Mouse (Mus musculus) lung, embryonic 14.5 days (tissue): ENCODE data around the gene Rbm28. TPM values are rescaled to one million over a fixed set of nuclear protein-coding genes. Genes with fewer than 3 reads are reported as not detected.

Experiments
- ATAC-seq: fragments of 200-750 bp; cut with Nextera tagmentation; 2 replicates; pipeline ENCODE4 v1.8.0; 2017; ENCODE audit warnings: mild to moderate bottlenecking, moderate TSS enrichment, moderate library complexity; ENCODE audit not compliant: insufficient read depth
- DNase-seq: peaks from one replicate; pipeline ENCODE4 v3.0.0-alpha.2; 2015
- H3K27ac ChIP-seq: fragments of 300-500 bp; sonication (generic); 2 replicates; pipeline ENCODE4 v1.5.1; 2014; ENCODE audit warnings: low read depth, mild to moderate bottlenecking, moderate library complexity
- H3K27me3 ChIP-seq: fragments of 300-500 bp; sonication (generic); 2 replicates; pipeline ENCODE4 v1.6.1; 2014; ENCODE audit warnings: low read length, control low read depth; ENCODE audit not compliant: insufficient read depth
- H3K36me3 ChIP-seq: fragments of 300-500 bp; sonication (generic); 2 replicates; pipeline ENCODE4 v1.6.1; 2014; ENCODE audit warnings: control low read depth; ENCODE audit not compliant: insufficient read depth
- H3K4me1 ChIP-seq: fragments of 300-500 bp; sonication (generic); 2 replicates; pipeline ENCODE4 v1.6.1; 2014; ENCODE audit warnings: antibody characterized with exemption, control low read depth; ENCODE audit not compliant: insufficient read depth
- H3K4me2 ChIP-seq: fragments of 300-500 bp; sonication (generic); 2 replicates; pipeline ENCODE4 v1.6.1; 2014; ENCODE audit warnings: mild to moderate bottlenecking
- H3K4me3 ChIP-seq: fragments of 300-500 bp; sonication (generic); 2 replicates; pipeline ENCODE4 v1.5.1; 2014; ENCODE audit warnings: low read depth, low read length
- H3K9ac ChIP-seq: fragments of 300-500 bp; sonication (generic); 2 replicates; pipeline ENCODE4 v1.6.1; 2014
- H3K9me3 ChIP-seq: fragments of 300-500 bp; sonication (generic); 2 replicates; pipeline ENCODE4 v1.6.1; 2016; ENCODE audit warnings: low read depth, low read length, control low read depth
- CTCF ChIP-seq: IDR thresholded peaks from 2 replicates; pipeline ENCODE4 v1.5.1; 2016; ENCODE audit warnings: antibody characterized with exemption, low read depth
- WGBS: fragments of 180-500 bp; shearing (Covaris S2); extraction: QIAGEN DNeasy Blood & Tissue Kit; methylation state at CpG from one replicate; pipeline ENCODE4 v1.1.7; 2014; 5-methylcytosine and 5-hydroxymethylcytosine counted together
- polyA plus RNA-seq: library from polyadenylated mRNA; unstranded; fragments of >200 nt; fragmentation: Nextera tagmentation; extraction: Ambion mirVana; gene quantifications from 2 replicates; pipeline ENCODE4 v1.2.1, GENCODE M21; 2014

The Rbm28 gene
- polyA plus RNA-seq, 1 experiment from 2014 or later: 55.1 TPM

DNA sequence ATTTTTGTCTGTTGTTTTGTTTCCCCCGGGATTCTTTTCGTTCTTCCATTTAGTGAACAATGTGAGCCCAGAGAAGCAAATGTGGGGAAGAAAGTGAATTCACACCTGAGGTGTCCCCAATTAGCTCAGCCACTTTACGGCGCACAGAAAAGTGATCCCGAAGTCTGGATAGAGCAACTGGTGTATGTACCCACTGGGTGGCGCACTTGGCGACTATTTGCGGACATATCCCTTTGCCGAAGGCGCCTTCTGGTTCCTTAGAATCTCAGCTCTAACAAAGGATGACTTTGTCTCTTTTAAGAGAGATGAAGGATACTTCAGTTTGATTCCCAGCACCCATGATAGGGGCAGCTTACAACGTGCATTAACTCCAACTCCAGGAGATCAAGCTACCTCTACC lies 71.9 kb downstream of the Rbm28 start:
- H3K4me2 ChIP-seq: no peak overlapping the region
- no peaks in the 10 kb centered on the region; the same call in 1 of the 2 replicates for H3K9me3 ChIP-seq
- no peaks in the 10 kb centered on the region for H3K4me1 ChIP-seq
- TF ChIP-seq CTCF: peak; percentile 21; the same call in 1 of the 2 replicates
- H3K27me3 ChIP-seq: no peaks in the 10 kb centered on the region
- no peak overlapping the region for H3K4me3 ChIP-seq
- no peak for ATAC-seq
- no peak for DNase-seq
- 52% methylated on average over 11 of the region's 11 CpGs for WGBS
- no peak overlapping the region for H3K27ac ChIP-seq
- no peak overlapping the region for H3K9ac ChIP-seq
- no peaks in the 10 kb centered on the region for H3K36me3 ChIP-seq

DNA sequence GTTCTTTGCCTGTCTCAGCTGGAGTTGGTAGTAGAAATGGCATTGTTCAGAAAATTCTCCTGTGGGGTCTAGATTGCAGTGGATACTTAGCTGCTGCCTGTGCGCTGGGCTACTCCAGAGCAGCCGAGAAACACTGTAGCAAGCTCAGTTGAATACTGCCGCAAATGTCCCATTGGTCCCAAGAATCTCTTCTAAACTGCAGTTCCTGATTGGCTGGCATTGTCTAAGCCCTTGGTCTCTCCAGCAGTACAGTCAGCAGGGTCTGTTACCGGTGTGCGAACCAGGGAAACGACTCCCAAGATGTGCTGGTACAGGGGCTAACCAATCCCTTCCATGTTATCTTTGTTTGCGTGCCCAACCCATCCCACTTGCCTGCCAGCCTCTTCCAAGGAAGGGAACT lies 72.6 kb downstream of the Rbm28 start:
- Histone ChIP-seq H3K9ac (no peak overlapping the region), H3K9me3 (no peaks in the 10 kb centered on the region; the same call in 1 of the 2 replicates), H3K27me3 (no peaks in the 10 kb centered on the region), H3K36me3 (no peaks in the 10 kb centered on the region), H3K27ac (no peak overlapping the region), H3K4me1 (no peaks in the 10 kb centered on the region), H3K4me3 (no peak overlapping the region), H3K4me2 (no peak overlapping the region)
- no peak for ATAC-seq
- no peak for DNase-seq
- no peak for TF ChIP-seq CTCF
- WGBS: 84% methylated on average over 7 of the region's 7 CpGs

DNA sequence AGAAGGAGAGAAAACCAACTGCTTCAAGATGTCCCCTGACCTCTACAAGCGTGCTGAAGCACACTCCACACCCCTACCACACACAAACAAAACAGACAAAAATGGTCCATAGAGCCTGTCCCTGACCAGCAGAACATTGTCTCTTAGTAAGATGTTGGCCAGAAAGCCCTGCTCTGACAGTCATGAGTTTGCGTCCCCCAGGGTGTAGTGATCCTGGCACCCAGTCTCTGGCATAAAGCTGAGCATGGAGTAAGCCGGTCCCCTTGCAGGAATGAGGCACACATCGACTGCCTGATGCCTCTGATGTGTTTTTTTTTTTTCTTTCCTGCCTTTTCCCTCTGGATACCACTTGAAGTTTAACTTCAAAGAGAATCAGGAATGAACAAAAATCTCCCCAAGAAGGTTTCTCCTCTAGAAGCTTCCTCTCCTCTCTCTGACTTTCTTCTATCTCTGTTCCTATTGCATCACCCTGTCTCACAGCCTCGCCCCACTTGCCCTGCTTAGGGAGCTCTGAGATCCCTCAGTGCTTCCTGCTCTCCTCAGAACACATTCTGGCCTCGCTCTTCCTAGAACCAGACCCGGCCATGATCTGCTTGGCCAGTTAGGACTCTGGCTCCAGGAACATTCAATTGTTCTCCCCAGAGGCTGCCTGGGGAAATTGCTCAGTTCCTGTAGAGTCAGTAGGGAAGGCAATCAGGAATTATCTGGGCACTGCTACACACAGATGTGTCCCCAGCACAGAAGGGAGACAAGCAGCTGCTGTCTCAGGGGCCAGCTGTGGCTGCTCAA lies 76.7 kb downstream of the Rbm28 start:
- H3K4me2 ChIP-seq: no peak overlapping the region
- H3K4me3 ChIP-seq: no peak overlapping the region
- H3K27ac ChIP-seq: no peak overlapping the region
- H3K9ac ChIP-seq: no peak overlapping the region
- no peak for TF ChIP-seq CTCF
- H3K4me1 ChIP-seq: no peaks in the 10 kb centered on the region
- no peaks in the 10 kb centered on the region for H3K27me3 ChIP-seq
- H3K36me3 ChIP-seq: no peaks in the 10 kb centered on the region
- 66% methylated on average over 7 of the region's 7 CpGs for WGBS
- ATAC-seq (no peak), DNase-seq (peak; percentile 37)
- H3K9me3 ChIP-seq: no peaks in the 10 kb centered on the region; the same call in 1 of the 2 replicates

DNA sequence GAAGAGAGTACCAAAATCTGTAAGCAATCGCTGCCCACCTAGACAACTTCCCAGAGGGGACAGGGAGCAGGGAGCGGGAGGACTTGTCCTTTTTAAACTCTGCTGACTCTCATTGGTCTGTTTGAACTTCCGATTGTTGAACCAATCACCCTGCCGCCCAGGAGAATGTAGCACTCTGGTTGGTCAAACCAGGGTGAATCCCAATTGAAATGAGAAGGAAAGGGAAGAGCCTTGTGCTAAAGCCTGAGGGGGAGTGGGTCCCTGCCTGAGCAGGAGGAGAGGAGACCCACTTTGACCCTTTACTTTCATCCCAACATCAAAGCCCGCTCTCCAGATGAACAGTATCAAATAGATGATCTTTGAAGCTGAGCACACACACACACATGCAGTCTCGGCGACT lies 80.4 kb downstream of the Rbm28 start:
- Histone ChIP-seq H3K27ac (no peak overlapping the region), H3K4me3 (no peak overlapping the region), H3K9ac (no peak overlapping the region), H3K4me2 (no peak overlapping the region), H3K4me1 (no peaks in the 10 kb centered on the region), H3K27me3 (no peaks in the 10 kb centered on the region), H3K36me3 (no peaks in the 10 kb centered on the region), H3K9me3 (no peaks in the 10 kb centered on the region)
- TF ChIP-seq CTCF: no peak
- 49% methylated on average over 7 of the region's 7 CpGs for WGBS
- ATAC-seq: no peak
- no peak for DNase-seq

DNA sequence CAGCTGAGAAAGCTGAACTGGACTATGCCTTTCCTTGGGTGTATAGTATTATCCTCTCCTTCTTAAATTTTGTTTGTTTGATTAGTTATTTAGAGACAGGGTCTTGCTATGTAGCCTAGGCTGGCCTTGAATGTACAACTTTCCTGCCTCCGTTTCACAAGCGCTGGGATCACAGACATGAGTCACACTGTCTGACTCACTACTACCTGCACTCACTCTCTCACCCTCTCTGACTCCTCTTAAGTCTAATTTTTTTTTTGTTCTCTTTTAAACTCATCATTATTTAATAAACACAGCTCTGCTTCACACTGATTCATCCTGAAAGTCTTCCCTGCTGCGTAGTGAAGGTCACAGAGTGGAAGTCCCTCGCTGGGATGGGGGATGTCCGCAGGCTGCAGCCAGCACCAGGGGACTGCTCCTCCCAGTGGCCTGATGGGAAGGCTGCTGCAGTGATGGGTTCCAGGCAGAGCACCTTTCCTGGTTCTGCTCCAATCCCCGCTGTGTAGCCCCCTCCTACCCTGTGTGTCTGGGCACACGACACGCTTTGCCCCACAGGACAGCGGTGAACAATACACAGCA lies 81.9 kb downstream of the Rbm28 start:
- Histone ChIP-seq H3K27ac (no peak overlapping the region), H3K36me3 (no peaks in the 10 kb centered on the region), H3K4me2 (no peak overlapping the region), H3K9ac (no peak overlapping the region), H3K9me3 (no peaks in the 10 kb centered on the region), H3K4me3 (no peak overlapping the region), H3K27me3 (no peaks in the 10 kb centered on the region), H3K4me1 (no peaks in the 10 kb centered on the region)
- no peak for DNase-seq
- ATAC-seq: no peak; the same call in 1 of the 2 replicates
- WGBS: 36% methylated on average over 9 of the region's 9 CpGs
- TF ChIP-seq CTCF: peak; percentile 14; the same call in 1 of the 2 replicates

DNA sequence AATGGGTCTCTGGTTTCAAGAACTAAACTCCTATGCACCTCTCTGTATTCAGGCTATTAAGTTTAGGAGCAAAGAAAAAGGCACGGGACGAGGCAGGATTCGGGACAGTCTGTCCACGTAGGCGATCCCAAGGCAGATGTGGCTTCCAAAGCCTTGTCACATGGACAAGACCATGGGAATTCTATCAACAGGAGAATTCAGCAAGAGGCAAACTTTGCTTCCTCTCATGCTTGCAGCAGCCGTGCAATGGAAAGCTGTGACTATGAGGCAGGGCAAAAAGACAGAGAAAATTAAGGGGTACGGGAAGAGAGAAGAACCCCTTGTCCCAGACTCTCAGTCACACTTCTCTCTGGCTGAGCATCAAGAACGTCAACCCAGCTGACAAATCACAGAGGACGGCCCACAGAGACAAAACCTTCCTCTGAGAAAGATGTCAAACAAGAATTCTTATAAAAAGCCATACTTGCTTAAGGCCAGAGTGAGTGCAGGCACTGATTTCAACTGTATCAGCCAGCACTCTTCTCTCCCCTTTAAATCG lies 82.9 kb downstream of the Rbm28 start:
- Histone ChIP-seq H3K36me3 (no peaks in the 10 kb centered on the region), H3K9me3 (no peaks in the 10 kb centered on the region), H3K27me3 (no peaks in the 10 kb centered on the region), H3K27ac (no peak overlapping the region), H3K4me3 (no peak overlapping the region), H3K9ac (no peak overlapping the region), H3K4me1 (no peaks in the 10 kb centered on the region), H3K4me2 (no peak overlapping the region)
- 68% methylated on average over 10 of the region's 10 CpGs for WGBS
- no peak for ATAC-seq
- no peak for TF ChIP-seq CTCF
- no peak for DNase-seq

DNA sequence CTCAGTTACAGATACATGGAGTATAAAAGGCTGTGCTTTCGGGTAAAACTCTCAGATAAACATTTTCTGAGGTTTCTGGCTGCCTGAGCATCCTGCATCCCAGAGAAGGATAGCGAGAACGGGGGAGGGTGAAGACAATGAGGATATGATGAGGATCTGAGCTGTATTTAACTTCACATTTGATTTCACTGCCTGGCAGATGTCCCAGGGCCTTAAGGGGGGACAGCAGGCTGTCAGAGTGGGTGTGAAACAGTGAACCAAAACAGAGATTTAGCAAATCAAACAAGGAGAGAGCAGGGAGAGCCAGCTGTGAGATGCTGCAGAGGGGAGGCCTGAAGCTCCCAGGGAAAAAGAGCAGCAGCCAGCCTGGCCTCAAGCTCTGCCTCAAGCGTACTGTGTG lies 85.5 kb downstream of the Rbm28 start:
- H3K4me3 ChIP-seq: no peak overlapping the region
- 28% methylated on average over 4 of the region's 4 CpGs for WGBS
- no peaks in the 10 kb centered on the region for H3K9me3 ChIP-seq
- TF ChIP-seq CTCF: no peak
- no peak overlapping the region for H3K4me2 ChIP-seq
- H3K27me3 ChIP-seq: no peaks in the 10 kb centered on the region
- no peak overlapping the region for H3K9ac ChIP-seq
- no peaks in the 10 kb centered on the region for H3K36me3 ChIP-seq
- H3K4me1 ChIP-seq: no peaks in the 10 kb centered on the region
- peak; percentile 38; the same call in 1 of the 2 replicates for ATAC-seq
- H3K27ac ChIP-seq: no peak overlapping the region
- peak; percentile 37 for DNase-seq
